Comparison of ENCODE assay signal across 14 mouse cellular contexts in the genomic region with DNA sequence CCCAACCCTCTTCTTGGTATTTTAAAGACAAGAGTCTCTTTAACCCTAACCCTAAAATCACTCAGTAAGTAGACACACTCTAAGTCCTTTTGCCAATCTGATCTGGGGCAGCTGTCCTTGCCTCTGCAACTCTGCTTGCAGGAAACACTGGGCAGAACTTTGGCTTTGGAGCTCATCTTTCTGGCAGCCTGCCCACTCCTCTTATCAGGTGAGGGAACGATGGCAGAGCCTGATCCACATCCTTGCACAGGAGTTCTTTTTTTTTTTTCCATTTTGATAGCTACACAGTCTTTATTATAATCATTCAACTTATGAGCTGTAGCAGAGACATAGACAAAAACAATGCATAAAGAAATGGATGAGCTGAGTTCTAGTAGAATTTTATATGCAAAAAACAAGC. TPM values are rescaled to one million over a fixed set of nuclear protein-coding genes. Genes with fewer than 3 reads are reported as not detected.
DNase-seq lines count a peak whose midpoint lies in the region; ATAC-seq lines count a peak whose summit lies in the region.
"Had no signal": no experiment of that assay in that cellular context is flagged by ENCODE, and none has a peak within 500 bp of the region (broad histone marks: within the 10 kb centered on the region; RNA-seq: fewer than 3 reads in every experiment).

No protein-coding gene starts in this region.

- peak; percentile 36 to 43 for DNase-seq in cerebellum, postnatal 14 days
- no peak for DNase-seq in cerebellum, postnatal 4 days (ENCODE audit: low spot score in 2 of 2)
- DNase-seq in ovary, adult 18-20 months (ENCODE audit: low spot score) = peak; percentile 49
- DNase-seq in ovary, postnatal 10 days (ENCODE audit: low spot score) = no peak
- DNase-seq in adrenal gland, adult 8-10 months = peak; percentile 38
- DNase-seq in urinary bladder, postnatal 36 days (ENCODE audit: low spot score in 2 of 2) = no peak
- DNase-seq: B cell, adult 2 months; gastrocnemius, postnatal 10 days; kidney, adult 8-10 months; layer of hippocampus, postnatal 36 days; lung, postnatal 14 days; right cerebral cortex, postnatal 4 days had no signal

- ATAC-seq in megakaryocyte-erythroid progenitor cell, adult 5-6 weeks (replicated peaks; ENCODE audit: low FRiP score, low TSS enrichment, poor library complexity, severe bottlenecking) = peak; percentile 37; the same call in 1 of the 2 replicates
- ATAC-seq: midbrain, embryonic 15.5 days had no signal

RNA-seq across cellular contexts. Expression of a gene that starts 21.4 kb away (rescaled TPM):
- 100 to 1,000 TPM; 109 to 154 (median 129) TPM for total RNA-seq in adrenal gland, adult 8-10 months (2022)
- 74.9 and 81.2 TPM in 2 replicates for total RNA-seq in megakaryocyte-erythroid progenitor cell, adult 5-6 weeks (2014; fragmentation: Nextera tagmentation)
- 43.2 and 48.7 TPM in 2 replicates for total RNA-seq in megakaryocyte-erythroid progenitor cell, adult 5-6 weeks (2017)

Comparison
In these comparisons a context has a peak if more than half of its experiments do, and no peak if none do; other contexts are left out.
1. DNase-seq: peak in cerebellum, postnatal 14 days (2 of 2), ovary, adult 18-20 months (single experiment) and adrenal gland, adult 8-10 months (single experiment); none in cerebellum, postnatal 4 days (0 of 2), ovary, postnatal 10 days (single experiment) and urinary bladder, postnatal 36 days (0 of 2).